Mouse (Mus musculus) spleen, postnatal 36 days (tissue): ENCODE measurements around the gene Ppia.
"Not testable (repeated sequence)": the region's sequence is repeated elsewhere in the genome, so short reads cannot be mapped to it uniquely, and the experiment has no call there.

Source experiments
- DNase-seq, 2 experiments: peaks; one replicate each; pipeline ENCODE4 v3.0.0; 2022; ENCODE audit warnings: low spot score in 2 of 2, mixed read lengths in 1 of 2

Gene Ppia

GRCm38 (mm10) chr11:6442566-6442965, 27.3 kb downstream of the Ppia start:
- no peak for DNase-seq

DNA sequence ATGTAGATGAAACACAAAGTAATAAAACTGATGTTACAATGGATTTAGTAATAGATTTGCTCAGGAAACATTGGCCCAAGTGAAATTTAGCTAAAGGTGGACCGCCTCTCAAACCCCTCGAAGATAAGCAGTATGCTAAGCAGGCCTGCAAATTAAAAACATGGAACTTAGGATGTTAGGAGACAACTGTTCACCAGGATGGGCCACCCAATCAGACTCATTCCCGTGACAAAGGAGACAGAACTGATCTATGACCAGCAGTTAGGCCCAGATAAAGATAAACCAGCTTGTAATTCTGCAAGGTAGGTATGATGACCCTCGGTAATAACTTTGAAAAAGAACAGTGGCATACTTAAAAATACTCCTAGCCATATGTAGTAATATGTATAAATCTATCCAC, 27.9 kb downstream of the Ppia start:
- DNase-seq, result no peak

- no peak for DNase-seq
Observed at GRCm38 (mm10) chr11:6443727-6444076, 28.5 kb downstream of the Ppia start.

DNA sequence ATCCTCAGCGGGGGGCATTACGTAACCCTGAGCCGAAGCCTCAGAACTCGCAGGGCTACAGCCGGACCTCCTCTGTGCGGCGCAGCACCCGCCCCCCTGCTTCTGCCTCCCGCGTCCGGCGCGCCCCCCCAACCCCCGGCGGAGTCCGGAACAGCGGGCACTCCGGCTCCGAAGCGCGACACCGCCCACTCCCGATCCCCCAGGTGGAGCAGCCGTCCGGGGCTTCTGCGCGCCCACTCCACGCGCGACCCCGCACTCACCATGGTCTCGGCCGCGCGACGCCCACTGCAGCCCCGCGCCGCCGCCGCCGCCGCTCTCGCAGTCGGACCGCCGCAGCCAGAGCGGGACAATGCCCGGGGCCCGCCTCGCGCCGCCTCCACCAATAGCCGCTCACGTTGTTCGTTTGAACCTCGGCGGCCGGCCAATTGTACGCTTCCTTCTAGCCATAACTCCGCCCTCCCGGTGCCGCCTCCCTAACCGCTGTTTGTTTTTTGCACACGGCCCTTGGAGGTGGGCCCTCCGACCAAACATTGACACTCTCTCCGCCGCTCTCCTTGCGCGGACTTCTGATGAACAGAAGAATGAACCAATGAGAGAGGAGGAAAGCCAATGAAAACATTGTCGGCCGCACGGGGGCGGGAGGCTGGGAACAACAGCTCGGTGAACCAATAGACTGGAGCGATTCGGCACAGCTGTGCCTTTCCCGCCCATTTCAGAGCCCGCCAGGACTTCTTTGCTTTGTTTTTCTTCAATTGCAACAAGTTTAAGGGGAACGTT, 29.0 kb downstream of the Ppia start, which contains the start of gene H2afv:
Gene H2afv (minus strand): TSS at position 367 of the 777 bp plus-strand sequence.
- peak; percentile 99 for DNase-seq

GRCm38 (mm10) chr11:6445441-6445840, 30.2 kb downstream of the Ppia start:
- no peak for DNase-seq

DNA sequence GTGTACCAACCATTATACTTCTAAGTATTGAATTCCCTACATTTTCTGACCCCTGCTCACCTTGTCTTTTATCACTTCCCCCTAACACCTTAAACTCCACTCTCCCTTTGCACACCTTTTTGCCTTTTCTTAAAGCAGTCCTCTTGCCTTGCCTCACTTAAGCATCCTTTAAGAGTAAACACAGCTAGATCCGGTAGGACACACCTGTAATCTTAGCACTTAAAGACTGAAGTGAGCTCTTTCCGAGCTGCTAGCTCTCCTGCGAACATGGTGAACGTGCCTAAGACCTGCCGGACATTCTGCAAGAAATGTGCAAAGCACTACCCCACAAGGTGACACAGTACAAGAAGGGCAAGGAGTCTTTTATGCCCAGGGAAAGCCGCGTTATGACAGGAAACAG, 30.7 kb downstream of the Ppia start:
- DNase-seq, result no peak

DNA sequence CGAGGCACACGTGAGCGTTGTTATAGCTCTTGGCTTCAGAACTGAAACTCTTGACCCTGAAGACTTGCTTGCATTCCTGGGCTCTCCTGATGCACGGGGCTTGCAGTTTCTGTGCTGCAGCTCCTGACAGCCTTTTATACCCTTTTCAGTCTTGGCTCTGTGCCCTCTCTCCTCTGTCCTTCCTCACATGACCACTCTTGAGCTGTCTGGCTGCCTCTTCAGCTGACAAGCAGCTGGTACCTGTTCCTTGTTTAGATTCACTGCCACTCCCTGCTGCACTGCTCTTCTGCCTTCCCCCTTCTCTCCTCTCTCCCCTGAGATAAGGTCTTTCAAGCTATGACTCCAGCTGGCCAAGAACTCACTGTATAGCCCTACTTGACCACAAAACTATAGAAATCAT, 32.2 kb downstream of the Ppia start:
- DNase-seq, result no peak

GRCm38 (mm10) chr11:6448155-6448554, 32.9 kb downstream of the Ppia start:
- not testable (repeated sequence) for DNase-seq

DNA sequence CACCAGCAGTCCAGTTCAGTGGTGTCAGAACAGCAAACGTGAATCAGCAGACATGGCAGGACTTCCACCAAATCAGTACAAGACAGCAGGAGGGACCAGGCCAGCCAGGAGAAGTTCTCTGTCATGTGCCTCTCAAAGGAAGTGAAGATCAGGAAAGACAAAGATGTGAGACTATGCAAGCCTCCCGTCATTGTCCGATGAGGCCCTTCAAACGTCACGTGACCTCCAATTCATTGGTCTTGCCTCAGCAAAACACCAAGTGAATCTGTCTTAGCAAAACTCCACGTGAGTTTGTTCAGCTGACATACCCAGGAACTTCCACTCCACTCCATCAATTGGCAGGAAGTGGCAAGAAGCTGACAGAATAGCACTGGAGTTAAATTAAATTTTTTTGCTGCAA, 40.8 kb downstream of the Ppia start:
- no peak for DNase-seq

GRCm38 (mm10) chr11:6463159-6463837, 48.1 kb downstream of the Ppia start:
- DNase-seq, result no peak

DNA sequence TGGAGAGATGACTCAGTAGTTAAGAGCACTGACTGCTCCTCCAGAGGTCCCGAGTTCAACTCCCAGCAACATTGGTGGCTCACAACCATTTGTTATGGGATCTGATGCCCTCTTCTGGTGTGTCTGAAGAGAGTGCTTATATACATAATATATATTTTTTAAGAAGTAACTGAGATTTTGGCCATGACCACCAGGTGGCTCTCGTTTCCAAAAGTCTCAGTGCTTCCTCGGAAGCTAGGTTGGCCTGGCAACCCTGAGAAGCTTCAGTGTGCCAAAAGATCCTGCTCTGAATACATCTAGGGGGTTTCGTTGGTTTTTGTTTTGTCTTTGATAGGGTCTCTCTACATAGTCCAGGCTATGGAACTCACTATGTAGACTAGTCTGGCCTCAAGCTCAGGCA, 49.9 kb downstream of the Ppia start:
- peak; percentile 63 to 73 for DNase-seq

GRCm38 (mm10) chr11:6468541-6468940, 53.3 kb downstream of the Ppia start:
- no peak for DNase-seq
